Mouse (Mus musculus) C2C12 (cell line): ENCODE data around the gene Muc20.

Experiments
- CEBPB ChIP-seq: IDR thresholded peaks from one replicate; pipeline ENCODE4 v1.6.1; 2011; ENCODE audit warnings: low read depth, mild to moderate bottlenecking, control low read depth, moderate library complexity
- CTCF ChIP-seq: IDR thresholded peaks from one replicate; pipeline ENCODE4 v1.5.1; 2011; ENCODE audit not compliant: control insufficient read depth, insufficient read depth, insufficient read length
- MAX ChIP-seq: IDR thresholded peaks from one replicate; pipeline ENCODE4 v1.6.1; 2011; ENCODE audit warnings: mild to moderate bottlenecking, control low read depth
- MYOD1 ChIP-seq: IDR thresholded peaks from one replicate; pipeline ENCODE4 v1.6.1; 2011; ENCODE audit warnings: low read depth; ENCODE audit not compliant: control insufficient read depth, insufficient read length
- MYOG ChIP-seq: IDR thresholded peaks from one replicate; pipeline ENCODE4 v1.6.1; 2011; ENCODE audit not compliant: control insufficient read depth, insufficient read length; ENCODE audit errors: extremely low read depth
- USF1 ChIP-seq: IDR thresholded peaks from one replicate; pipeline ENCODE4 v1.6.1; 2011; ENCODE audit warnings: low read depth, mild to moderate bottlenecking, control low read depth, moderate library complexity

DNA sequence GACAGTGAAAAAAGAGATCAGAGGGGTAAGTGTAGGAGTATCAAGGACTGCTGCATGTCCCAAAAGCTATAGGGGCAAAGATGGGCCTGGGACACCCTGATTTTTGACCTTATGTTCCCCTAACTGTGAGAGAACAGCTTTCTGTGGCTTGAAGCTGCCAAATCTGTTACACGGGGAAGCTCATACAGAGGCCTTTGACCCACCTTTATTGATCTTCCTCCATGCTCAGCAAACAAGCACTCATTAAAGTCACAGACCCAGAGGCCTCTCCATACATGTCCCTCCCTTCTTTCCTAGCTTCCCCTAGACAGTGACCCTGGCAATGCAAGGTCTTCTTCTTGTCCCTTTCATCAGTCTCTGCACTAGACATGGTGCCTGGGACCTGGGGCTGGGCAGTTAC lies 68.5 kb downstream of the Muc20 start:
- TF ChIP-seq CTCF (no peak), MAX (no peak), MYOD1 (no peak), CEBPB (no peak), USF1 (no peak), MYOG (no peak)
